Mouse (Mus musculus) testis, adult 2 months (tissue): ENCODE results near the gene Ndufs7.

Experiments used
- CTCF ChIP-seq: fragments of 200-500 bp; IDR thresholded peaks from 2 replicates; pipeline ENCODE4 v1.5.1; 2012; ENCODE audit warnings: low read depth, mild to moderate bottlenecking, inconsistent platforms, low read length, moderate library complexity; ENCODE audit not compliant: control insufficient read depth, insufficient read depth, insufficient replicate concordance
- POLR2A ChIP-seq: fragments of 200-500 bp; IDR thresholded peaks from 2 replicates; pipeline ENCODE4 v1.6.1; 2012; ENCODE audit warnings: low read depth, mild to moderate bottlenecking, inconsistent platforms, low read length, moderate library complexity; ENCODE audit not compliant: control insufficient read depth

- TF ChIP-seq CTCF = no peak
- TF ChIP-seq POLR2A = no peak
Observed at GRCm38 (mm10) chr10:80239791-80240190, 9.1 kb upstream of the Ndufs7 start.
